Mouse (Mus musculus) midbrain, embryonic 12.5 days (tissue): Measurements from ENCODE around the gene Lin7a. TPM values are rescaled to one million over a fixed set of nuclear protein-coding genes. Genes with fewer than 3 reads are reported as not detected.
"Not testable (repeated sequence)": the region's sequence is repeated elsewhere in the genome, so short reads cannot be mapped to it uniquely, and the experiment has no call there.

Experiments
- ATAC-seq: fragments of 200-750 bp; cut with Nextera tagmentation; 2 replicates; pipeline ENCODE4 v1.8.0; 2017; ENCODE audit warnings: low read depth, moderate TSS enrichment, moderate library complexity; ENCODE audit not compliant: low FRiP score
- H3K27ac ChIP-seq: fragments of 300-500 bp; sonication (generic); replicated peaks from 2 replicates; pipeline ENCODE4 v1.5.1; 2016; ENCODE audit warnings: mild to moderate bottlenecking
- H3K27me3 ChIP-seq: fragments of 300-500 bp; sonication (generic); 2 replicates; pipeline ENCODE4 v1.6.1; 2016; ENCODE audit warnings: mild to moderate bottlenecking
- H3K36me3 ChIP-seq: fragments of 300-500 bp; sonication (generic); 2 replicates; pipeline ENCODE4 v1.6.1; 2016
- H3K4me1 ChIP-seq: fragments of 300-500 bp; sonication (generic); 2 replicates; pipeline ENCODE4 v1.6.1; 2016
- H3K4me2 ChIP-seq: fragments of 300-500 bp; sonication (generic); replicated peaks from 2 replicates; pipeline ENCODE4 v1.6.1; 2016; ENCODE audit warnings: mild to moderate bottlenecking, moderate library complexity
- H3K4me3 ChIP-seq: fragments of 300-500 bp; sonication (generic); 2 replicates; pipeline ENCODE4 v1.5.1; 2016; ENCODE audit warnings: mild to moderate bottlenecking
- H3K9ac ChIP-seq: fragments of 300-500 bp; sonication (generic); replicated peaks from 2 replicates; pipeline ENCODE4 v1.6.1; 2016; ENCODE audit warnings: mild to moderate bottlenecking, moderate library complexity
- H3K9me3 ChIP-seq: fragments of 300-500 bp; sonication (generic); 2 replicates; pipeline ENCODE4 v1.6.1; 2016; ENCODE audit warnings: mild to moderate bottlenecking
- WGBS: fragments of 180-500 bp; shearing (Covaris S2); methylation state at CpG from one replicate; pipeline ENCODE4 v1.1.7; 2016; 5-methylcytosine and 5-hydroxymethylcytosine counted together
- polyA plus RNA-seq: library from polyadenylated mRNA; unstranded; fragments of >200 nt; fragmentation: Nextera tagmentation; extraction: Ambion mirVana; gene quantifications from 2 replicates; pipeline ENCODE4 v1.2.1, GENCODE M21; 2016

Lin7a gene
- polyA plus RNA-seq, 1 experiment from 2014 or later = 15.4 TPM

- 81% methylated on average over 2 of the region's 2 CpGs for WGBS
- Histone ChIP-seq H3K4me3 (no peak overlapping the region), H3K9me3 (no peaks in the 10 kb centered on the region), H3K4me2 (no peak overlapping the region), H3K27ac (no peak overlapping the region), H3K9ac (no peak overlapping the region), H3K4me1 (no peaks in the 10 kb centered on the region), H3K27me3 (no peaks in the 10 kb centered on the region), H3K36me3 (no peaks in the 10 kb centered on the region)
- ATAC-seq = no peak
These were observed 33.2 kb upstream of the Lin7a start for GRCm38 (mm10) chr10:107238151-107238860.

- Histone ChIP-seq H3K4me3 (no peak overlapping the region), H3K4me2 (no peak overlapping the region), H3K4me1 (no peaks in the 10 kb centered on the region), H3K9ac (no peak overlapping the region), H3K27ac (no peak overlapping the region), H3K27me3 (no peaks in the 10 kb centered on the region), H3K36me3 (no peaks in the 10 kb centered on the region), H3K9me3 (no peaks in the 10 kb centered on the region)
- WGBS = 84% methylated on average over 3 of the region's 3 CpGs
- ATAC-seq = no peak
These were observed 32.5 kb upstream of the Lin7a start for GRCm38 (mm10) chr10:107238861-107239435.

GRCm38 (mm10) chr10:107239651-107240330, 31.7 kb upstream of the Lin7a start:
- Histone ChIP-seq H3K4me1 (no peaks in the 10 kb centered on the region), H3K9me3 (no peaks in the 10 kb centered on the region), H3K27ac (no peak overlapping the region), H3K27me3 (no peaks in the 10 kb centered on the region), H3K9ac (no peak overlapping the region), H3K36me3 (no peaks in the 10 kb centered on the region), H3K4me2 (no peak overlapping the region), H3K4me3 (no peak overlapping the region)
- WGBS = 89% methylated on average over 2 of the region's 2 CpGs
- no peak for ATAC-seq

GRCm38 (mm10) chr10:107240446-107240845, 31.0 kb upstream of the Lin7a start:
- Histone ChIP-seq H3K36me3 (no peaks in the 10 kb centered on the region), H3K4me3 (no peak overlapping the region)

GRCm38 (mm10) chr10:107240986-107241385, 30.5 kb upstream of the Lin7a start:
- 96% methylated on average over 3 of the region's 3 CpGs for whole genome bisulfite sequencing
- no peak overlapping the region for H3K4me2 ChIP-seq
- H3K27me3 ChIP-seq = no peaks in the 10 kb centered on the region
- H3K36me3 ChIP-seq = no peaks in the 10 kb centered on the region
- no peaks in the 10 kb centered on the region for H3K4me1 ChIP-seq
- H3K9ac ChIP-seq = no peak overlapping the region
- H3K27ac ChIP-seq = no peak overlapping the region
- no peak for ATAC-seq
- H3K4me3 ChIP-seq = no peak overlapping the region
- H3K9me3 ChIP-seq = no peaks in the 10 kb centered on the region

More at GRCm38 (mm10) chr10:107240446-107240845, 31.0 kb upstream of the Lin7a start:
- no peak for ATAC-seq
- WGBS = 84% methylated on average over 1 of the region's 1 CpGs
- no peaks in the 10 kb centered on the region for H3K4me1 ChIP-seq
- H3K9ac ChIP-seq = no peak overlapping the region
- H3K27ac ChIP-seq = no peak overlapping the region
- no peaks in the 10 kb centered on the region for H3K27me3 ChIP-seq
- H3K9me3 ChIP-seq = no peaks in the 10 kb centered on the region
- no peak overlapping the region for H3K4me2 ChIP-seq

GRCm38 (mm10) chr10:107241406-107241805, 30.1 kb upstream of the Lin7a start:
- H3K27ac ChIP-seq = no peak overlapping the region
- no peak overlapping the region for H3K4me2 ChIP-seq
- no peak overlapping the region for H3K9ac ChIP-seq
- no peaks in the 10 kb centered on the region for H3K27me3 ChIP-seq
- no peaks in the 10 kb centered on the region for H3K36me3 ChIP-seq
- no peak for ATAC-seq
- no peaks in the 10 kb centered on the region for H3K4me1 ChIP-seq
- H3K4me3 ChIP-seq = no peak overlapping the region
- no peaks in the 10 kb centered on the region for H3K9me3 ChIP-seq

GRCm38 (mm10) chr10:107241999-107242398, 29.5 kb upstream of the Lin7a start:
- ATAC-seq = not testable (repeated sequence)

GRCm38 (mm10) chr10:107242696-107243400, 28.6 kb upstream of the Lin7a start:
- 80% methylated on average over 1 of the region's 1 CpGs for WGBS
- no peak overlapping the region for H3K4me3 ChIP-seq

More at GRCm38 (mm10) chr10:107241999-107242398, 29.5 kb upstream of the Lin7a start:
- not testable (repeated sequence) for H3K27ac ChIP-seq, H3K4me1 ChIP-seq, H3K36me3 ChIP-seq, H3K9ac ChIP-seq, H3K27me3 ChIP-seq, H3K4me3 ChIP-seq, H3K4me2 ChIP-seq, H3K9me3 ChIP-seq
- 97% methylated on average over 1 of the region's 1 CpGs for WGBS

GRCm38 (mm10) chr10:107244211-107244610, 27.3 kb upstream of the Lin7a start:
- no peaks in the 10 kb centered on the region for H3K27me3 ChIP-seq
- H3K36me3 ChIP-seq = no peaks in the 10 kb centered on the region
- no peak overlapping the region for H3K4me3 ChIP-seq
- ATAC-seq = no peak
- no peak overlapping the region for H3K27ac ChIP-seq
- H3K9me3 ChIP-seq = no peaks in the 10 kb centered on the region
- no peak overlapping the region for H3K4me2 ChIP-seq
- no peak overlapping the region for H3K9ac ChIP-seq
- no peaks in the 10 kb centered on the region for H3K4me1 ChIP-seq
- 82% methylated on average over 2 of the region's 2 CpGs for WGBS

More at GRCm38 (mm10) chr10:107242696-107243400, 28.6 kb upstream of the Lin7a start:
- H3K4me1 ChIP-seq = no peaks in the 10 kb centered on the region
- H3K4me2 ChIP-seq = no peak overlapping the region
- H3K27me3 ChIP-seq = no peaks in the 10 kb centered on the region
- no peak for ATAC-seq
- H3K27ac ChIP-seq = no peak overlapping the region
- H3K36me3 ChIP-seq = no peaks in the 10 kb centered on the region
- H3K9me3 ChIP-seq = no peaks in the 10 kb centered on the region
- H3K9ac ChIP-seq = no peak overlapping the region

- Histone ChIP-seq H3K9ac (no peak overlapping the region), H3K27ac (no peak overlapping the region), H3K27me3 (no peaks in the 10 kb centered on the region), H3K36me3 (no peaks in the 10 kb centered on the region), H3K4me2 (no peak overlapping the region), H3K4me1 (no peaks in the 10 kb centered on the region), H3K9me3 (no peaks in the 10 kb centered on the region), H3K4me3 (no peak overlapping the region)
- WGBS = 90% methylated on average over 4 of the region's 4 CpGs
- no peak for ATAC-seq
These were observed 26.6 kb upstream of the Lin7a start for GRCm38 (mm10) chr10:107244691-107245530.

- H3K27me3 ChIP-seq = no peaks in the 10 kb centered on the region
- 77% methylated on average over 2 of the region's 2 CpGs for WGBS
- ATAC-seq = no peak
These were observed 26.0 kb upstream of the Lin7a start for GRCm38 (mm10) chr10:107245531-107245840.

More at GRCm38 (mm10) chr10:107245531-107245840, 26.0 kb upstream of the Lin7a start:
- H3K27ac ChIP-seq = no peak overlapping the region
- H3K4me3 ChIP-seq = no peak overlapping the region
- no peaks in the 10 kb centered on the region for H3K4me1 ChIP-seq
- no peaks in the 10 kb centered on the region for H3K9me3 ChIP-seq
- H3K36me3 ChIP-seq = no peaks in the 10 kb centered on the region
- H3K9ac ChIP-seq = no peak overlapping the region
- no peak overlapping the region for H3K4me2 ChIP-seq
